Mouse (Mus musculus): ENCODE measurements around the gene Dock9.

DNA sequence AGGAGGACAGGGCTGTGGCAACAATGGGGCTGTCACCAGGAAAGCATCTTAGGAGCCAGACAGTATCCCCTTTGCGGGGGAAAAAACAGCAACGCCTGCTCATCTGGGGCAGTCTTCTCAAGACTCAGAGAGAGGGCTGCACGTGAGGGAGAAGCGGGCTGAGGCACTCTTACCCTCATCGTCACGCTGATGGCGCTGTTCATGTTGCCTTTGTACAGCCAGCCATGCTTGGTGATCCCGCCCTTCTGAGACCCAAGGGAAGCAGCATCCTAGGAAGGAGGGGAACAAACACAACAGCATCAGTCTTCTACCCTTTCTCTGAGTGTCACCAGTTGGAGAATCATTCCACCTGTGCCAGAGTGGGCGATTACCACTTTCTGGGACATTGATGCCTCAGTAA lies 139.1 kb downstream of the Dock9 start:
- no peak for TF ChIP-seq POLR2A (IDR thresholded peaks at IDR 0.05; ENCODE audit: low read depth, low read length)
- no peak for TF ChIP-seq CTCF (conservative IDR thresholded peaks at IDR 0.05; ENCODE audit: insufficient read depth, insufficient read length, low read depth, low read length)
